In the genomic region with DNA sequence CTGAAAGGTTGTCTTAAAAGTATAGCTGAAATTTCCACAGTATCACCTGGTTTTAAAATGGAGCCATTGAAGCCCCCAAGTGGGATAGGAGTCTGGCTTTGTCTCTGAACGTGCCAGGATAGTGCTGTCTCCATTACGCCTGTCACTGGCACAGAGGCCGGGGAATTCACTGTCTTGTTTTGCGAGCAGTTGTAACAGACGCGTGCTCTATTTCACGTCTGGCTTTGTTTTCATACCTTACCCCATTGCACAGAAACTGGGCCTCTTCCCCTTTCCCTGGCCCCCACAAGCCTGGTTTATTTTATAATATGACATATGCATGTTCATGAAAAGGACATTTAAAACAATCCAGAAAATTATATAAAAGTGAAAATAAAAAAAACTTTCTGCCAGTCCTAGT, we compare ENCODE assay signal across 17 mouse cellular contexts.
"Had no signal": no experiment of that assay in that cellular context is flagged by ENCODE, and none has a peak within 500 bp of the region (broad histone marks: within the 10 kb centered on the region; RNA-seq: fewer than 3 reads in every experiment).

No protein-coding gene starts in this region.

- H3K9ac ChIP-seq: lung, embryonic 15.5 days; midbrain, embryonic 13.5 days; midbrain, embryonic 15.5 days; neural tube, embryonic 12.5 days; stomach, embryonic 15.5 days had no signal

- H3K27me3 ChIP-seq: lung, embryonic 15.5 days; midbrain, embryonic 13.5 days; midbrain, embryonic 15.5 days; neural tube, embryonic 12.5 days; stomach, embryonic 15.5 days had no signal

- H3K4me2 ChIP-seq: lung, embryonic 15.5 days; midbrain, embryonic 11.5 days; midbrain, embryonic 13.5 days; midbrain, embryonic 15.5 days; neural tube, embryonic 12.5 days; stomach, embryonic 15.5 days had no signal

- H3K36me3 ChIP-seq: lung, embryonic 15.5 days; midbrain, embryonic 13.5 days; midbrain, embryonic 15.5 days; neural tube, embryonic 12.5 days; stomach, embryonic 15.5 days had no signal

- ATAC-seq: lung, postnatal 0 days; midbrain, embryonic 13.5 days; midbrain, embryonic 15.5 days had no signal

- H3K9me3 ChIP-seq: lung, embryonic 15.5 days; megakaryocyte, embryonic 14.5 days; midbrain, embryonic 13.5 days; midbrain, embryonic 15.5 days; neural tube, embryonic 12.5 days; stomach, embryonic 15.5 days had no signal

- H3K4me3 ChIP-seq: lung, embryonic 15.5 days; megakaryocyte, embryonic 14.5 days; midbrain, embryonic 13.5 days; midbrain, embryonic 15.5 days; neural tube, embryonic 12.5 days; stomach, embryonic 15.5 days had no signal

- H3K27ac ChIP-seq: lung, embryonic 15.5 days; macrophage; midbrain, embryonic 13.5 days; midbrain, embryonic 15.5 days; neural tube, embryonic 12.5 days; stomach, embryonic 15.5 days; stomach, postnatal 0 days had no signal

- DNase-seq: lung, adult 2 months; lung, postnatal 14 days; lung, postnatal 36 days; right cerebral cortex, postnatal 14 days; thymus, adult 2 months; thymus, postnatal 25 days; thymus, postnatal 4 days had no signal

- H3K4me1 ChIP-seq: lung, embryonic 15.5 days; megakaryocyte, embryonic 14.5 days; midbrain, embryonic 15.5 days; stomach, embryonic 15.5 days had no signal
